Mouse (Mus musculus) neural tube, embryonic 11.5 days (tissue): ENCODE measurements around the gene Fdps. TPM values are rescaled to one million over a fixed set of nuclear protein-coding genes. Genes with fewer than 3 reads are reported as not detected.

Experiments
- polyA plus RNA-seq: library from polyadenylated mRNA; unstranded; fragments of >200 nt; fragmentation: Nextera tagmentation; extraction: Ambion mirVana; gene quantifications from 2 replicates; pipeline ENCODE4 v1.2.1, GENCODE M21; 2014

Fdps gene
- polyA plus RNA-seq, 1 experiment from 2014 or later: 384 TPM

Other genes with a start within 250 kb of the Fdps start
- gene Msto1, start 188.0 kb downstream of the Fdps start, polyA plus RNA-seq: 55.5 and 56.4 TPM in 2 replicates
- gene Ash1l, start 151.3 kb downstream of the Fdps start, polyA plus RNA-seq: 12.3 and 13.8 TPM in 2 replicates
- 165 and 168 TPM in 2 replicates for gene Dap3, start 150.8 kb downstream of the Fdps start, polyA plus RNA-seq
- gene Rusc1, start 8.6 kb downstream of the Fdps start, polyA plus RNA-seq: 39.2 and 48.9 TPM in 2 replicates
- 0.12 TPM in 1 of 2 replicates, not detected in the other for gene Gm43738, start 860 bp downstream of the Fdps start, polyA plus RNA-seq
- gene Pklr, start 34.2 kb upstream of the Fdps start, polyA plus RNA-seq: 1.5 and 2.4 TPM in 2 replicates
- 5.2 and 7.5 TPM in 2 replicates for gene Hcn3, start 58.2 kb upstream of the Fdps start, polyA plus RNA-seq
- gene Clk2, start 62.8 kb upstream of the Fdps start, polyA plus RNA-seq: 26.5 and 32.3 TPM in 2 replicates
- 91.2 and 92.8 TPM in 2 replicates for gene Scamp3, start 75.5 kb upstream of the Fdps start, polyA plus RNA-seq
- gene Fam189b, start 81.2 kb upstream of the Fdps start, polyA plus RNA-seq: 32.5 and 36.9 TPM in 2 replicates
- 44.4 and 46.5 TPM in 2 replicates for gene Gba, start 101.0 kb upstream of the Fdps start, polyA plus RNA-seq
- gene Thbs3, start 113.2 kb upstream of the Fdps start, polyA plus RNA-seq: 26.3 and 26.6 TPM in 2 replicates
- 181 and 202 TPM in 2 replicates for gene Mtx1, start 125.1 kb upstream of the Fdps start, polyA plus RNA-seq
- gene Muc1, start 127.1 kb upstream of the Fdps start, polyA plus RNA-seq: 1.6 and 1.8 TPM in 2 replicates
- gene Krtcap2, start 144.0 kb upstream of the Fdps start, polyA plus RNA-seq: 237 and 255 TPM in 2 replicates
- 11.6 and 12.8 TPM in 2 replicates for gene Trim46, start 144.3 kb upstream of the Fdps start, polyA plus RNA-seq
- gene Dpm3, start 157.4 kb upstream of the Fdps start, polyA plus RNA-seq: 86.1 and 88.5 TPM in 2 replicates
- 33.8 and 37.6 TPM in 2 replicates for gene Slc50a1, start 168.6 kb upstream of the Fdps start, polyA plus RNA-seq
- gene Efna1, start 179.2 kb upstream of the Fdps start, polyA plus RNA-seq: 13.7 and 15.9 TPM in 2 replicates
- gene Efna3, start 221.0 kb upstream of the Fdps start, polyA plus RNA-seq: 32.7 and 36.5 TPM in 2 replicates
- gene Efna4, start 236.1 kb upstream of the Fdps start, polyA plus RNA-seq: 20.5 and 21.6 TPM in 2 replicates
- 16.3 and 18.3 TPM in 2 replicates for gene Adam15, start 248.0 kb upstream of the Fdps start, polyA plus RNA-seq